Mouse (Mus musculus) myocyte (in vitro differentiated cells): ENCODE results near the gene Psenen.

ENCODE experiments used
- E2F4 ChIP-seq: IDR thresholded peaks from one replicate; pipeline ENCODE4 v1.6.1; 2011; ENCODE audit warnings: mild to moderate bottlenecking, control low read depth, moderate library complexity; ENCODE audit not compliant: insufficient read depth
- MAX ChIP-seq: IDR thresholded peaks from one replicate; pipeline ENCODE4 v1.6.1; 2011; ENCODE audit warnings: low read depth, mild to moderate bottlenecking, control low read depth
- MYOD1 ChIP-seq, 3 experiments: IDR thresholded peaks; one replicate each; pipeline ENCODE4 v1.6.1; 2011; ENCODE audit warnings: control low read depth in 2 of 3, low read depth in 2 of 3, mild to moderate bottlenecking in 2 of 3, moderate library complexity in 1 of 3; ENCODE audit not compliant: insufficient read length in 2 of 3, control insufficient read depth in 1 of 3
- POLR2A ChIP-seq: IDR thresholded peaks from one replicate; pipeline ENCODE4 v1.6.1; 2011; ENCODE audit warnings: low read depth, mild to moderate bottlenecking, control low read depth, moderate library complexity; ENCODE audit not compliant: insufficient read length
- POLR2AphosphoS2 ChIP-seq: IDR thresholded peaks from one replicate; pipeline ENCODE4 v1.6.1; 2011; ENCODE audit warnings: low read depth, control low read depth; ENCODE audit not compliant: insufficient read length
- TCF12 ChIP-seq: IDR thresholded peaks from one replicate; pipeline ENCODE4 v1.6.1; 2011; ENCODE audit warnings: mild to moderate bottlenecking, control low read depth; ENCODE audit not compliant: poor library complexity, insufficient read depth, severe bottlenecking

- no peak for TF ChIP-seq POLR2A
- no peak for TF ChIP-seq TCF12
- no peak for TF ChIP-seq MAX
- no peak for TF ChIP-seq MYOD1 (IDR thresholded peaks at IDR 0.05; ENCODE audit: control insufficient read depth in 1 of 3, insufficient read length in 2 of 3, low read depth in 2 of 3)
- no peak for TF ChIP-seq E2F4
- peak; percentile 11 for TF ChIP-seq POLR2AphosphoS2
Measured at GRCm38 (mm10) chr7:30585170-30585569, 21.7 kb upstream of the Psenen start.
